Mouse (Mus musculus) lung, postnatal 0 days (tissue): Measurements from ENCODE around the gene Itgb5. TPM values are rescaled to one million over a fixed set of nuclear protein-coding genes. Genes with fewer than 3 reads are reported as not detected.

Experiments used
- ATAC-seq: fragments of 200-750 bp; cut with Nextera tagmentation; 2 replicates; pipeline ENCODE4 v1.8.0; 2017; ENCODE audit warnings: moderate library complexity
- DNase-seq: peaks from one replicate; pipeline ENCODE4 v3.0.0-alpha.2; 2016; ENCODE audit warnings: low spot score
- H3K27ac ChIP-seq: fragments of 300-500 bp; sonication (generic); 2 replicates; pipeline ENCODE4 v1.5.1; 2014; ENCODE audit warnings: antibody characterized with exemption, mild to moderate bottlenecking, low read length, mixed read lengths
- H3K27me3 ChIP-seq: fragments of 300-500 bp; sonication (generic); replicated peaks from 2 replicates; pipeline ENCODE4 v1.6.1; 2014; ENCODE audit warnings: low read length, mixed read lengths; ENCODE audit not compliant: insufficient read depth
- H3K36me3 ChIP-seq: fragments of 300-500 bp; sonication (generic); 2 replicates; pipeline ENCODE4 v1.6.1; 2014; ENCODE audit warnings: low read length, mixed read lengths; ENCODE audit not compliant: insufficient read depth
- H3K4me1 ChIP-seq: fragments of 300-500 bp; sonication (generic); 2 replicates; pipeline ENCODE4 v1.6.1; 2014; ENCODE audit warnings: antibody characterized with exemption, low read depth, low read length, mixed read lengths; ENCODE audit not compliant: insufficient read depth
- H3K4me2 ChIP-seq: fragments of 300-500 bp; sonication (generic); replicated peaks from 2 replicates; pipeline ENCODE4 v1.6.1; 2014; ENCODE audit warnings: low read depth, mild to moderate bottlenecking, low read length, moderate library complexity, mixed read lengths
- H3K4me3 ChIP-seq: fragments of 300-500 bp; sonication (generic); 2 replicates; pipeline ENCODE4 v1.5.1; 2014; ENCODE audit warnings: low read depth, low read length
- H3K9ac ChIP-seq: fragments of 300-500 bp; sonication (generic); replicated peaks from 2 replicates; pipeline ENCODE4 v1.6.1; 2014; ENCODE audit warnings: low read depth, mild to moderate bottlenecking
- H3K9me3 ChIP-seq: fragments of 300-500 bp; sonication (generic); 2 replicates; pipeline ENCODE4 v1.6.1; 2016; ENCODE audit warnings: low read length, mixed read lengths
- CTCF ChIP-seq: IDR thresholded peaks from 2 replicates; pipeline ENCODE4 v1.5.1; 2016; ENCODE audit warnings: antibody characterized with exemption, mild to moderate bottlenecking
- EP300 ChIP-seq: IDR thresholded peaks from 2 replicates; pipeline ENCODE4 v1.6.1; 2016; ENCODE audit warnings: antibody characterized with exemption, mild to moderate bottlenecking, control low read depth
- WGBS: fragments of 180-500 bp; shearing (Covaris S2); extraction: QIAGEN DNeasy Blood & Tissue Kit; methylation state at CpG from one replicate; pipeline ENCODE4 v1.1.7; 2014; 5-methylcytosine and 5-hydroxymethylcytosine counted together
- polyA plus RNA-seq: library from polyadenylated mRNA; unstranded; fragments of >200 nt; fragmentation: Nextera tagmentation; extraction: Ambion mirVana; gene quantifications from 2 replicates; pipeline ENCODE4 v1.2.1, GENCODE M21; 2015

Gene Itgb5
- polyA plus RNA-seq, 1 experiment from 2014 or later, result 34.5 TPM

- Histone ChIP-seq H3K4me3 (no peak overlapping the region), H3K9me3 (no peaks in the 10 kb centered on the region), H3K27me3 (no peaks in the 10 kb centered on the region), H3K4me1 (peaks cover 14% of the 10 kb centered on the region; the same call in 1 of the 2 replicates), H3K4me2 (no peak overlapping the region), H3K36me3 (no peaks in the 10 kb centered on the region), H3K27ac (no peak overlapping the region), H3K9ac (no peak overlapping the region)
- WGBS, result 76% methylated on average over 4 of the region's 4 CpGs
- DNase-seq, result no peak
- ATAC-seq, result no peak
- no peak for TF ChIP-seq CTCF
Observed at GRCm38 (mm10) chr16:33893796-33894195, 64.3 kb downstream of the Itgb5 start.

DNA sequence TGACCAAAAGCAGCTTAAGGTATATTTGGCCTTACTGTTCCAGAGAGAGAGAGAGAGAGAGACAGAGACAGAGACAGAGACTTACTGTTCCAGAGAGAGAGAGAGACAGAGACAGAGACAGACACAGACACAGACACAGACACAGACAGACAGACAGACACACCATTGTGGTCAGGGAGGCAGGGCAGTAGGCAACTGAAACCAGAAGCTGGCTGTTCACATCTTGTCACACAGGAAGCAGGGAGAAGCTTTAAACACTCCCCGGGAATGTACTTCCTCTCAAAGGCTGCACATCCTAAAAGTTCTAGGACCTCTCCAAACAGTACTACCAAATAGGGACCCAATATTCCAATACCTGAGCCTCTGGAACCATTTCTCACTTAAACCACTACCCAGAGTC lies 65.0 kb downstream of the Itgb5 start:
- ATAC-seq, result no peak
- H3K4me2 ChIP-seq, result no peak overlapping the region
- DNase-seq, result no peak
- no peaks in the 10 kb centered on the region for H3K9me3 ChIP-seq
- WGBS, result 10% methylated on average over 1 of the region's 1 CpGs
- no peak overlapping the region for H3K4me3 ChIP-seq
- H3K4me1 ChIP-seq, result peaks cover 14% of the 10 kb centered on the region; the same call in 1 of the 2 replicates
- TF ChIP-seq CTCF, result no peak
- TF ChIP-seq EP300, result no peak
- no peaks in the 10 kb centered on the region for H3K36me3 ChIP-seq
- no peaks in the 10 kb centered on the region for H3K27me3 ChIP-seq
- no peak overlapping the region for H3K9ac ChIP-seq
- no peak overlapping the region for H3K27ac ChIP-seq

DNA sequence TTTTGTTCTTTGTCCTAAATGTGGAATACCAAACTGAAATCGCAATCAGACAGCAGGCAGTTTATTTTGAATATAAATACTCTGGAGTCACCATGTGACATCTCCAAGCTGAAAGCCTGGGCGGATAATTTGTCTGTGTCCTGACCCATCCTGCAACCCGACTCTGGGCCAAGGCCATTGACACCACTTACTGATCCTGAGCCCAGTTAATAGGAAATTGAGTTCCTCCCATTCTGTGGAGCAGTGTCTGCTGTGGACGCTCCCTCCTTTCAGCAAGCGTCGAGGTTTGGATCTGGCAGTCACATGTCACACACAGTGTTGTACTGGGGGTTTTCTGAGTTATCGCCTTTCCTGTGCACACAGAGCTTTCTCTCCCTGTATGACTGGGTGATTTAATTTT lies 66.2 kb downstream of the Itgb5 start:
- Histone ChIP-seq H3K27ac (no peak overlapping the region), H3K4me1 (peaks cover 14% of the 10 kb centered on the region; the same call in 1 of the 2 replicates), H3K27me3 (no peaks in the 10 kb centered on the region), H3K4me3 (no peak overlapping the region), H3K9ac (no peak overlapping the region), H3K9me3 (no peaks in the 10 kb centered on the region), H3K4me2 (no peak overlapping the region), H3K36me3 (peaks cover 3% of the 10 kb centered on the region; the same call in 1 of the 2 replicates)
- WGBS, result 49% methylated on average over 7 of the region's 7 CpGs
- ATAC-seq (no peak), DNase-seq (no peak)
- TF ChIP-seq EP300, result no peak
- no peak for TF ChIP-seq CTCF

DNA sequence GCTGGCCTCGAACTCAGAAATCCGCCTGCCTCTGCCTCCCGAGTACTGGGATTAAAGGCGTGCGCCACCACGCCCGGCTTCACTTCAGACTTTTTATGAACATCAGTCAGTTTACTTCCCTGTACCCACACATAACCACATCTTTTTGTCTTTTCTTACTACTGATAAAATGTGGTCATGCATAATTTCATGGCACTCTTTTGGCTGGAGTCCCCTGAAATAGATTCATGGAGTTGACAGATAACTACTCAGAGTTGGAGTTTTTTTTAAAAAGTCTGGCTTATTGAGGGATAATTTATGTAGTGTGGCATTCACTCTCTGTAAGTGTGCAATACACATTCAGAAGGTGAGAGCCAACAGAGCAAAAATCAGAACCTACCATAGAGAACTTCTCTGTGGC lies 67.3 kb downstream of the Itgb5 start:
- Histone ChIP-seq H3K4me2 (no peak overlapping the region), H3K4me1 (peaks cover 11% of the 10 kb centered on the region; the same call in 1 of the 2 replicates), H3K27me3 (no peaks in the 10 kb centered on the region), H3K9ac (no peak overlapping the region), H3K27ac (no peak overlapping the region), H3K9me3 (no peaks in the 10 kb centered on the region), H3K36me3 (peaks cover 3% of the 10 kb centered on the region; the same call in 1 of the 2 replicates), H3K4me3 (no peak overlapping the region)
- no peak for DNase-seq
- TF ChIP-seq CTCF (no peak), EP300 (no peak)
- ATAC-seq, result no peak
- 97% methylated on average over 6 of the region's 7 CpGs for WGBS

GRCm38 (mm10) chr16:33903664-33904441 lies 74.4 kb downstream of the Itgb5 start:
- H3K4me1 ChIP-seq, result no peaks in the 10 kb centered on the region
- H3K27me3 ChIP-seq, result no peaks in the 10 kb centered on the region
- H3K4me3 ChIP-seq, result no peak overlapping the region
- TF ChIP-seq EP300 (no peak), CTCF (no peak)
- DNase-seq, result no peak
- H3K9me3 ChIP-seq, result no peaks in the 10 kb centered on the region
- H3K4me2 ChIP-seq, result no peak overlapping the region
- no peak overlapping the region for H3K9ac ChIP-seq
- WGBS, result 37% methylated on average over 11 of the region's 11 CpGs
- peaks cover 3% of the 10 kb centered on the region; the same call in 1 of the 2 replicates for H3K36me3 ChIP-seq
- no peak overlapping the region for H3K27ac ChIP-seq
- ATAC-seq, result no peak

GRCm38 (mm10) chr16:33904553-33904952 lies 75.1 kb downstream of the Itgb5 start:
- Histone ChIP-seq H3K9me3 (no peaks in the 10 kb centered on the region), H3K27ac (no peak overlapping the region), H3K27me3 (no peaks in the 10 kb centered on the region), H3K4me1 (no peaks in the 10 kb centered on the region), H3K4me3 (no peak overlapping the region), H3K36me3 (peaks cover 3% of the 10 kb centered on the region; the same call in 1 of the 2 replicates), H3K9ac (no peak overlapping the region), H3K4me2 (no peak overlapping the region)
- ATAC-seq (no peak), DNase-seq (no peak)
- TF ChIP-seq EP300, result no peak
- TF ChIP-seq CTCF, result no peak
- 64% methylated on average over 5 of the region's 5 CpGs for WGBS
